Mouse (Mus musculus) heart, adult 2 months (tissue): ENCODE measurements at regions not wholly inside any gene's neighbourhood (a gene's known extent, or its start where the extent isn't known, plus 50 kb on each side); places are given as distances from the start of the nearest gene placed in this dataset.

ENCODE experiments used
- DNase-seq, 2 experiments: peaks; one replicate each; pipeline ENCODE4 v3.0.0; 2021
- H3K27ac ChIP-seq: fragments of 200-600 bp; 2 replicates; pipeline ENCODE4 v1.8.1; 2022
- H3K27me3 ChIP-seq: fragments of 200-500 bp; 2 replicates; pipeline ENCODE4 v1.6.1; 2012; ENCODE audit warnings: mild to moderate bottlenecking, low read length, inconsistent platforms, mixed read lengths; ENCODE audit not compliant: control insufficient read depth, insufficient read depth
- H3K36me3 ChIP-seq: fragments of 200-500 bp; 2 replicates; pipeline ENCODE4 v1.6.1; 2012; ENCODE audit warnings: low read length, inconsistent platforms; ENCODE audit not compliant: control insufficient read depth, insufficient read depth
- H3K4me1 ChIP-seq: fragments of 200-500 bp; 2 replicates; pipeline ENCODE4 v1.6.1; 2011; ENCODE audit warnings: low read length; ENCODE audit not compliant: control insufficient read depth, insufficient read depth
- H3K4me3 ChIP-seq: fragments of 200-600 bp; 2 replicates; pipeline ENCODE4 v1.8.1; 2022
- H3K79me2 ChIP-seq: fragments of 200-500 bp; replicated peaks from 2 replicates; pipeline ENCODE4 v1.6.1; 2012; ENCODE audit warnings: mild to moderate bottlenecking, inconsistent platforms, low read length, moderate library complexity, mixed read lengths; ENCODE audit not compliant: control insufficient read depth, insufficient read depth
- H3K9ac ChIP-seq: fragments of 200-500 bp; 2 replicates; pipeline ENCODE4 v1.6.1; 2012; ENCODE audit warnings: low read depth, mild to moderate bottlenecking, control low read depth, inconsistent platforms, low read length, mixed read lengths
- CTCF ChIP-seq: fragments of 200-600 bp; IDR thresholded peaks from 2 replicates; pipeline ENCODE4 v1.8.1; 2022; ENCODE audit warnings: antibody characterized with exemption, mild to moderate bottlenecking, moderate library complexity
- EP300 ChIP-seq: fragments of 200-500 bp; IDR thresholded peaks from 2 replicates; pipeline ENCODE4 v1.6.1; 2011; ENCODE audit warnings: low read depth, low read length, control low read depth; ENCODE audit not compliant: insufficient read depth
- POLR2A ChIP-seq: fragments of 200-500 bp; IDR thresholded peaks from 2 replicates; pipeline ENCODE4 v1.6.1; 2011; ENCODE audit warnings: mild to moderate bottlenecking, low read depth, low read length, control low read depth; ENCODE audit not compliant: insufficient read depth
- WGBS: fragments of 180-500 bp; shearing (Covaris S2); methylation state at CpG from one replicate; pipeline ENCODE4 v1.1.7; 2018; 5-methylcytosine and 5-hydroxymethylcytosine counted together
- intact Hi-C: fragments of 180-260 bp; cut with DNase I; formaldehyde crosslinking; loops from one replicate; pipeline ENCODE4 v1.15.1; 2025

DNA sequence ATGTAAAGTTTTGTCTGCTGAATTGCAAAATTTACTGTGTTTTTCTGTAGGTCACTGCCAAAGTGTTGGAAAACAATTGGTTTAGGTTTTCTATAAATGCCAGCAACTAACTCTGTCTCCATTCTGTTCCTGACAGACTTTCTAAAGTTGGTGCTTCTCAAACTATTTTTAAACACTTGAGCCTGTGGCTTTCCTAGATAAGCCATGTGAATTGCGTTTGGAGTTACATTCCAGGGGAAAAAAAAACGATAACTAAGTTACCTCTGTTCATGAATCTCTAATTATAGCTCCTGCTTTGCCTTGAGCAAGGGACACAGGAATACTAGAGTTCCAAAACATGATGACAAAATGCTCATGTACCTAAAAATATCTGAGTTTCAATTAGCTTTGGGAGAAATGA, 1298.0 kb upstream of the Fam98a start:
- H3K79me2 ChIP-seq = no peaks in the 10 kb centered on the region
- no peaks in the 10 kb centered on the region for H3K4me1 ChIP-seq
- no peak for DNase-seq
- no peak overlapping the region for H3K9ac ChIP-seq
- H3K27ac ChIP-seq = peak overlapping the region; percentile 82
- 6% methylated on average over 2 of the region's 2 CpGs for WGBS
- H3K27me3 ChIP-seq = no peaks in the 10 kb centered on the region
- intact Hi-C loops = no loop called here
- peaks cover 2% of the 10 kb centered on the region; the same call in 1 of the 2 replicates for H3K36me3 ChIP-seq
- TF ChIP-seq CTCF (no peak), POLR2A (no peak), EP300 (no peak)
- no peak overlapping the region for H3K4me3 ChIP-seq

GRCm38 (mm10) chr17:76848307-76848706, 1296.6 kb upstream of the Fam98a start:
- Histone ChIP-seq H3K9ac (no peak overlapping the region), H3K27me3 (no peaks in the 10 kb centered on the region), H3K4me3 (no peak overlapping the region), H3K36me3 (peaks cover 2% of the 10 kb centered on the region; the same call in 1 of the 2 replicates), H3K79me2 (no peaks in the 10 kb centered on the region), H3K4me1 (no peaks in the 10 kb centered on the region), H3K27ac (no peak overlapping the region)
- intact Hi-C loops = no loop called here
- no peak for DNase-seq
- TF ChIP-seq POLR2A = no peak
- TF ChIP-seq EP300 = no peak
- no peak for TF ChIP-seq CTCF

DNA sequence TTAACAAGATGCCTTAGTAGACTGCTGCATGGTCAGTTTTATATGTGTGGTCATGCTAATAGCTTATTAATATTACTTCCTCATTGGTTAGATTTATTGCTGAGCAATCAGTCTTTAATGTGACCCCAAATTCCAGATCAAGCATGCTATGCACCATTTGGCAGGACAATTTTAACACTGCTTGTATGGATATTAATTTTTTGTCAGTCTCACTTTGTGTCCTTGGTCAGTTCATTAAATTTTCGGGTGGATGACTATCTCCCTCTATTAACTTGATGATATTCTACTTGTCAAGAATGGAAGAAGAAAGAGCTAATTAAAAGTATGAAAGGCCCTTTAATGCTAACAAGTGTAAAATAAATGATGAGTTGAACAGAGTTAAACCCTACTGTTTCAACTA, 1266.2 kb upstream of the Fam98a start:
- Histone ChIP-seq H3K27ac (no peak overlapping the region), H3K9ac (no peak overlapping the region), H3K79me2 (no peaks in the 10 kb centered on the region), H3K27me3 (no peaks in the 10 kb centered on the region), H3K4me1 (no peaks in the 10 kb centered on the region), H3K4me3 (no peak overlapping the region), H3K36me3 (no peaks in the 10 kb centered on the region)
- TF ChIP-seq CTCF (no peak), EP300 (no peak), POLR2A (no peak)
- no peak for DNase-seq
- 46% methylated on average over 1 of the region's 1 CpGs for WGBS
- intact Hi-C loops = no loop called here
